Mouse (Mus musculus): ENCODE measurements at regions not wholly inside any gene's neighbourhood (a gene's known extent, or its start where the extent isn't known, plus 50 kb on each side); places are given as distances from the start of the nearest gene placed in this dataset.

DNA sequence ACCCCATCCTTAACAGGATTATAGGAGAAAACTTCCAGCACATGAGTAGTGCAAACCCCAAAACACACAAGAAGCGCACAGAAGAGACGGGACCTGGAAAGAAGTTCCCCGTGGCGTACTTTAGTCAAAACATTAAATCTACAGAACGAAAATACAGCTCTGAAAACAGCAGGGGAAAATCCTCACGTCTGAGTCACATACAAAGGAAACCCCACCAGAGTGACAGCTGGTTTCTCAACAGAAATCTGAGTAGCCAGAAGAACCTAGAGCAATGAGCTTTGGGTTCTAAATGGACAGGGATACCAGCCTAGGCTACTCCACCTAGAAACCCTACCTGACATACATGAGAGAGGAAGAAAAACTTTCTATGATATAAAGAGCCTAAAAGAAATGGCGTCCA, 234.0 kb upstream of the Hs6st1 start:
- Histone ChIP-seq H3K9ac (replicated peaks; ENCODE audit: low read depth, low read length) (no peak overlapping the region), H3K9me3 (ENCODE audit: control insufficient read depth, low read length) (no peaks in the 10 kb centered on the region), H3K27ac (ENCODE audit: low read length) (no peak overlapping the region), H3K36me3 (ENCODE audit: control insufficient read depth, insufficient read depth) (no peaks in the 10 kb centered on the region), H3K27me3 (replicated peaks; ENCODE audit: control insufficient read depth, insufficient read depth, low read length) (no peaks in the 10 kb centered on the region), H3K4me2 (ENCODE audit: low read length) (no peak overlapping the region), H3K4me1 (replicated peaks; ENCODE audit: control insufficient read depth, insufficient read depth, low read length) (no peaks in the 10 kb centered on the region), H3K4me3 (replicated peaks; ENCODE audit: low read length) (no peak overlapping the region)
- ATAC-seq = no peak
- WGBS = 73% methylated on average over 7 of the region's 7 CpGs

GRCm38 (mm10) chr1:35836552-35836951, 231.6 kb upstream of the Hs6st1 start:
- Histone ChIP-seq H3K4me1 (replicated peaks; ENCODE audit: control insufficient read depth, insufficient read depth, low read length) (no peaks in the 10 kb centered on the region), H3K9me3 (ENCODE audit: control insufficient read depth, low read length) (no peaks in the 10 kb centered on the region), H3K27me3 (replicated peaks; ENCODE audit: control insufficient read depth, insufficient read depth, low read length) (no peaks in the 10 kb centered on the region), H3K36me3 (ENCODE audit: control insufficient read depth, insufficient read depth) (no peaks in the 10 kb centered on the region), H3K4me3 (replicated peaks; ENCODE audit: low read length) (no peak overlapping the region), H3K9ac (replicated peaks; ENCODE audit: low read depth, low read length) (no peak overlapping the region), H3K27ac (ENCODE audit: low read length) (no peak overlapping the region), H3K4me2 (ENCODE audit: low read length) (no peak overlapping the region)
- ATAC-seq = no peak
- WGBS = 83% methylated on average over 5 of the region's 5 CpGs

- no peaks in the 10 kb centered on the region for H3K36me3 ChIP-seq (ENCODE audit: control insufficient read depth, insufficient read depth)
- WGBS = 49% methylated on average over 3 of the region's 3 CpGs
- H3K4me3 ChIP-seq (replicated peaks; ENCODE audit: low read length) = no peak overlapping the region
- no peak overlapping the region for H3K27ac ChIP-seq (ENCODE audit: low read length)
- ATAC-seq = no peak
- no peaks in the 10 kb centered on the region for H3K4me1 ChIP-seq (replicated peaks; ENCODE audit: control insufficient read depth, insufficient read depth, low read length)
- no peak overlapping the region for H3K9ac ChIP-seq (replicated peaks; ENCODE audit: low read depth, low read length)
- no peak overlapping the region for H3K4me2 ChIP-seq (ENCODE audit: low read length)
- no peaks in the 10 kb centered on the region for H3K9me3 ChIP-seq (ENCODE audit: control insufficient read depth, low read length)
- H3K27me3 ChIP-seq (replicated peaks; ENCODE audit: control insufficient read depth, insufficient read depth, low read length) = no peaks in the 10 kb centered on the region
Measured at GRCm38 (mm10) chr1:35838625-35839024, 229.6 kb upstream of the Hs6st1 start.

DNA sequence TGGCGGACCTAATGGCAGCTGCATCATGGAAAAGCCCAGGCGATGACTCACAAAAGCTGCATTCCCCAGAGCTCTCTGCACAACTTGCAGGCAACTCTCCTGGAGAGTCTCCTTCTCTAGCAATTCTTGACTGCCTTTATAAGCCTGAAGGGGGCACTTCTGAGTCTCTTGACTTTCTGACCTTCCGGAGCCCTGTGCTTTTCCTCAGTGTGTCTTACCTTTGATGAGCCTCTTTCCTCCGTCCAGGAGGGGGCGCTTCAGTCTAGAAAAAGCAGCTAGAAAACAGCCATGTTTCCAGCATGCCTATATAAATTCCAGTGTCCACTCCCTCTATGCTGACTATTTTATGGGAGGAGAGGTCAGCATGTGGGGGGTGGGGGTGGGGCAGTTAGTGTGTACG, 228.8 kb upstream of the Hs6st1 start:
- Histone ChIP-seq H3K4me2 (ENCODE audit: low read length) (no peak overlapping the region), H3K9me3 (ENCODE audit: control insufficient read depth, low read length) (no peaks in the 10 kb centered on the region), H3K9ac (replicated peaks; ENCODE audit: low read depth, low read length) (no peak overlapping the region), H3K27ac (ENCODE audit: low read length) (no peak overlapping the region), H3K27me3 (replicated peaks; ENCODE audit: control insufficient read depth, insufficient read depth, low read length) (no peaks in the 10 kb centered on the region), H3K4me3 (replicated peaks; ENCODE audit: low read length) (no peak overlapping the region), H3K4me1 (replicated peaks; ENCODE audit: control insufficient read depth, insufficient read depth, low read length) (no peaks in the 10 kb centered on the region), H3K36me3 (ENCODE audit: control insufficient read depth, insufficient read depth) (no peaks in the 10 kb centered on the region)
- ATAC-seq = no peak
- 78% methylated on average over 6 of the region's 6 CpGs for WGBS

- no peaks in the 10 kb centered on the region for H3K36me3 ChIP-seq (ENCODE audit: control insufficient read depth, insufficient read depth)
- WGBS = 85% methylated on average over 2 of the region's 2 CpGs
- H3K4me3 ChIP-seq (replicated peaks; ENCODE audit: low read length) = no peak overlapping the region
- H3K9ac ChIP-seq (replicated peaks; ENCODE audit: low read depth, low read length) = no peak overlapping the region
- no peaks in the 10 kb centered on the region for H3K4me1 ChIP-seq (replicated peaks; ENCODE audit: control insufficient read depth, insufficient read depth, low read length)
- no peak overlapping the region for H3K4me2 ChIP-seq (ENCODE audit: low read length)
- H3K27ac ChIP-seq (ENCODE audit: low read length) = no peak overlapping the region
- H3K27me3 ChIP-seq (replicated peaks; ENCODE audit: control insufficient read depth, insufficient read depth, low read length) = no peaks in the 10 kb centered on the region
- H3K9me3 ChIP-seq (ENCODE audit: control insufficient read depth, low read length) = no peaks in the 10 kb centered on the region
- ATAC-seq = no peak
Measured at GRCm38 (mm10) chr1:35841626-35842025, 226.6 kb upstream of the Hs6st1 start.

DNA sequence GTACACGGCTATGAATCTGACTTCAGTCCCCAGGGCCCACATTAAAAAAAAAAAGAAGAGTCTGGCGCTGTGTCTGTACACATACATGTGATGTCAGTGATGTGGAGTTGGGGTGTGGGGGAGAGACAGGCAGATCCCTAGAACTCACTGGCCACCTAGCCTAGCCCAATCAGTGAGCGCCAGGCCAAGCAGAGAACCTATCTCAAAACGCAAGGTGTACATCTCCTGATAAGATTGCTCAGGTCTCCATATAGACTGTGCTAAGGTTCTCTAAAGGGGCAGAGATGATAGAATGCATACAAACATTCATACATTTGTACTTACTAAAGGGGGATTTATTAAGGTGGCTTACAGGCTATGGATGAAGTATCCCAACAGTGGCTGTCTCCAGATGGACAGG, 225.5 kb upstream of the Hs6st1 start:
- ATAC-seq = no peak
- 96% methylated on average over 4 of the region's 4 CpGs for WGBS

DNA sequence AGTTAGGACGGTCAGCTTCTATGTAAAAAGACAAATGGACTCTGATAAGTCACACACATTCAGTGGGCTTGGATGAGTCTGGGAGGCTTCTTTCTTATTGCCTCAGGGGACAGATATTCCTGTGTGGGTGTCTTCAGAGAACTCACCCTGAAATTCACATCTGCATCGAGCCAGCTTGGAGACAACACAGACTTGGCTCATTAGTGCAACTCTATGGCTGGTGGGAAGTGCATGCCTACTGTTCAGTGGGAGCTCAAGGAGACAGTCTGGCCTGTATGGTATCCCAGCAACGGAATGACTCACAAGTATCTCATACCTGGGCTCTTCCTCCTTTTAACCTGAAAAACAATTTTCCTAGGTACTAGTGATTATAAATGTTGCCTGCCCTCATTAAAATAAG, 224.6 kb upstream of the Hs6st1 start:
- H3K27me3 ChIP-seq (replicated peaks; ENCODE audit: control insufficient read depth, insufficient read depth, low read length) = no peaks in the 10 kb centered on the region
- 89% methylated on average over 3 of the region's 3 CpGs for WGBS

More for the DNA sequence above, 225.5 kb upstream of the Hs6st1 start:
- Histone ChIP-seq H3K9me3 (ENCODE audit: control insufficient read depth, low read length) (no peaks in the 10 kb centered on the region), H3K27ac (ENCODE audit: low read length) (no peak overlapping the region), H3K4me3 (replicated peaks; ENCODE audit: low read length) (no peak overlapping the region), H3K27me3 (replicated peaks; ENCODE audit: control insufficient read depth, insufficient read depth, low read length) (no peaks in the 10 kb centered on the region), H3K36me3 (ENCODE audit: control insufficient read depth, insufficient read depth) (no peaks in the 10 kb centered on the region), H3K4me2 (ENCODE audit: low read length) (no peak overlapping the region), H3K4me1 (replicated peaks; ENCODE audit: control insufficient read depth, insufficient read depth, low read length) (no peaks in the 10 kb centered on the region), H3K9ac (replicated peaks; ENCODE audit: low read depth, low read length) (no peak overlapping the region)

DNA sequence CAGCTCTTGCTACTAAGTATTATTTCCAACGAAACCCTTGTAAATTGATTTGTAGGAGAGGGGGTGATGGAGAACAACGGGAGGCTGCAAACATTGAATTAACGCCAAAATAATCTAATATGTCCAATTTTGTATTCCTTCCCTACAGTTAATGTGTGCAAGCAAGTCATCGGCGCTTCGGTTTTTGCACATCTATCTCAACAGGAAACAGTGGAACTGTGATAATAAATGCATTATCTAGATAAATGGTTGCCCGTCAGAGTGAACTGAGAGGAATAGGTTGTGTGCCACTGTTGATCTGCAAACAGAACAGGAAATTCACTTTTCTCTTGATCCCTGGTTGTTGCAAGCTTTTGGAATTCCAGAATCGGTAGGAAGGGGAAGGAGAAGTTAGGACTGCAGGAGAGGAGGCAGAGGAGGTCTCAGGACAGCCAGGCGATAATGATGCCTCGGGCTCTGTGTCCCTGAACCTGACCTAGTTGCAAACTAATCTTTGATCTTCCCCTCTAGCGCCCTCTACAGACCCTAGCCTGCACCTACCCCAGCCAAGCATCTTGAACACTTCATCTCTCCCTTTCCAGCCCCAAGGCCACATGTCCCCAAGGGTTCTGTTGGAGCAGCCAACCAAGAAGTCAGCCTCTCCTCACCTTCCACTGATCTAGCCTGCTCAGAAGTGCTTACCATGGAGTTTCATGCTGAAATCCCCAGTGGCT, 221.8 kb upstream of the Hs6st1 start:
- Histone ChIP-seq H3K27me3 (replicated peaks; ENCODE audit: control insufficient read depth, insufficient read depth, low read length) (no peaks in the 10 kb centered on the region), H3K27ac (ENCODE audit: low read length) (no peak overlapping the region), H3K9ac (replicated peaks; ENCODE audit: low read depth, low read length) (no peak overlapping the region), H3K36me3 (ENCODE audit: control insufficient read depth, insufficient read depth) (no peaks in the 10 kb centered on the region), H3K4me1 (replicated peaks; ENCODE audit: control insufficient read depth, insufficient read depth, low read length) (peaks cover 10% of the 10 kb centered on the region), H3K4me3 (replicated peaks; ENCODE audit: low read length) (no peak overlapping the region), H3K4me2 (ENCODE audit: low read length) (no peak overlapping the region), H3K9me3 (ENCODE audit: control insufficient read depth, low read length) (no peaks in the 10 kb centered on the region)
- ATAC-seq = no peak
- WGBS = 70% methylated on average over 11 of the region's 11 CpGs

More for the DNA sequence above, 224.6 kb upstream of the Hs6st1 start:
- Histone ChIP-seq H3K36me3 (ENCODE audit: control insufficient read depth, insufficient read depth) (no peaks in the 10 kb centered on the region), H3K4me3 (replicated peaks; ENCODE audit: low read length) (no peak overlapping the region), H3K4me2 (ENCODE audit: low read length) (no peak overlapping the region), H3K27ac (ENCODE audit: low read length) (no peak overlapping the region), H3K4me1 (replicated peaks; ENCODE audit: control insufficient read depth, insufficient read depth, low read length) (no peaks in the 10 kb centered on the region), H3K9ac (replicated peaks; ENCODE audit: low read depth, low read length) (no peak overlapping the region), H3K9me3 (ENCODE audit: control insufficient read depth, low read length) (no peaks in the 10 kb centered on the region)
- no peak for ATAC-seq

DNA sequence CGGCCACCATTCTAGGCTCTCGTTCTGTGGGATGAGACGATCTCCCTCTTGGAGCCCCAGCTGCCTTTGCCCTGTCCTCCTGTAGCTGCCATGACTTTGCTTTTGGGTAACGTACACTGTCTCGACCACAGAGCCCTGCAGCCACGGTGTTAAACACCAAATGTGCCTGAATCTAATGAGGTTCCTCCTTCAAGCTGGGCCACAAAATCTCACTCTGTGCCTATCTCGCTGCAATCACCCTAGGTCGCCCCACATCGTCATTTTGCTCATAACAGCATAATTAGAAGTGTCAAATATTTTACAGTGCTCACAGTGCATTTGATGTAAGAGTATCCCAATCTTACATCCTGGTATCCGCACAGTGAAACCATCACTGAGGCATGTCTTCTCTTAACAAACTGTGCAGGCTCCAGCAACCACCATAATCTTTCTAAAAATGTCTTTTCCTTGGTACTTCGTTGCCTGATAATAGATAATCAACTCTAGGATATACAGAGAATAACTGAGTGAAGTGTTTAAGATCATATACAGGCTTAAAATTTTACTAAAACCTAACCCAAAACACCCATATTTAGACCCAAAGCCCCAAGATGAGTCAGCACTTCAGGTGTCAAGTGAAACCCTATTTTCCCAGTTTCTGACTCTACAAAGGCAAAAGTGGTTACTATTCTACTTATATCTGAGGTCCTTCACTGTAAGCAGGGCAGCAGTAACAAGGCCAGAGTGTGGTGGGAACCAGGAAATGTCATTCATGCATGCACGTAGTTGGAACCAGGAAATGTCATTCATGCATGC, 219.8 kb upstream of the Hs6st1 start:
- Histone ChIP-seq H3K36me3 (ENCODE audit: control insufficient read depth, insufficient read depth) (no peaks in the 10 kb centered on the region), H3K27me3 (replicated peaks; ENCODE audit: control insufficient read depth, insufficient read depth, low read length) (no peaks in the 10 kb centered on the region), H3K9ac (replicated peaks; ENCODE audit: low read depth, low read length) (no peak overlapping the region), H3K9me3 (ENCODE audit: control insufficient read depth, low read length) (no peaks in the 10 kb centered on the region), H3K4me1 (replicated peaks; ENCODE audit: control insufficient read depth, insufficient read depth, low read length) (peaks cover 10% of the 10 kb centered on the region), H3K4me3 (replicated peaks; ENCODE audit: low read length) (no peak overlapping the region), H3K4me2 (ENCODE audit: low read length) (no peak overlapping the region), H3K27ac (ENCODE audit: low read length) (no peak overlapping the region)
- no peak for ATAC-seq
- 90% methylated on average over 12 of the region's 12 CpGs for WGBS

Data from forebrain, embryonic 16.5 days (tissue).